Mouse (Mus musculus) kidney, embryonic 16.5 days (tissue): ENCODE data around the gene Ybey. TPM values are rescaled to one million over a fixed set of nuclear protein-coding genes. Genes with fewer than 3 reads are reported as not detected.

Experiments
- polyA plus RNA-seq: library from polyadenylated mRNA; unstranded; fragments of >200 nt; fragmentation: Nextera tagmentation; extraction: Ambion mirVana; gene quantifications from 2 replicates; pipeline ENCODE4 v1.2.1, GENCODE M21; 2015

Ybey gene
- polyA plus RNA-seq, 1 experiment from 2014 or later: 7.5 TPM

Other genes starting within 250 kb of the Ybey start
- gene Prmt2, start 231.2 kb downstream of the Ybey start, polyA plus RNA-seq: 63.1 and 69.9 TPM in 2 replicates
- gene S100b, start 215.3 kb downstream of the Ybey start, polyA plus RNA-seq: 0.45 and 0.54 TPM in 2 replicates
- gene Dip2a, start 123.8 kb downstream of the Ybey start, polyA plus RNA-seq: 11.7 and 12.2 TPM in 2 replicates
- 2.6 TPM in 1 of 2 replicates, not detected in the other for gene AC141477.1, start 28.7 kb downstream of the Ybey start, polyA plus RNA-seq
- gene Pcnt, start 26.3 kb downstream of the Ybey start, polyA plus RNA-seq: 15.3 and 18.0 TPM in 2 replicates
- not detected in 2 replicates for gene 2610028H24Rik, start 20.0 kb downstream of the Ybey start, polyA plus RNA-seq
- 50.2 and 61.3 TPM in 2 replicates for gene Mcm3ap, start 187 bp downstream of the Ybey start, polyA plus RNA-seq
- gene Lss, start 62.5 kb upstream of the Ybey start, polyA plus RNA-seq: 23.4 and 26.0 TPM in 2 replicates
- not detected in 2 replicates for gene Spatc1l, start 93.2 kb upstream of the Ybey start, polyA plus RNA-seq
- 0.41 and 0.46 TPM in 2 replicates for gene Ftcd, start 106.5 kb upstream of the Ybey start, polyA plus RNA-seq
- 68.6 and 91.3 TPM in 2 replicates for gene Col6a2, start 154.5 kb upstream of the Ybey start, polyA plus RNA-seq